Mouse (Mus musculus) hindbrain, postnatal 0 days (tissue): ENCODE measurements around the gene Gm28038. TPM values are rescaled to one million over a fixed set of nuclear protein-coding genes. Genes with fewer than 3 reads are reported as not detected.
A peak's percentile ranks its signal among the peaks of the same experiment; 100 is the strongest.

Source experiments
- ATAC-seq: fragments of 200-750 bp; cut with Nextera tagmentation; 2 replicates; pipeline ENCODE4 v1.8.0; 2017; ENCODE audit warnings: mild to moderate bottlenecking, moderate TSS enrichment, moderate library complexity
- DNase-seq: peaks from one replicate; pipeline ENCODE4 v3.0.0-alpha.2; 2015; ENCODE audit warnings: low spot score
- H3K27ac ChIP-seq: fragments of 300-500 bp; sonication (generic); 2 replicates; pipeline ENCODE4 v1.5.1; 2014; ENCODE audit warnings: mild to moderate bottlenecking
- H3K27me3 ChIP-seq: fragments of 300-500 bp; sonication (generic); 2 replicates; pipeline ENCODE4 v1.6.1; 2014; ENCODE audit warnings: low read length, mixed read lengths; ENCODE audit not compliant: insufficient read depth
- H3K36me3 ChIP-seq: fragments of 300-500 bp; sonication (generic); 2 replicates; pipeline ENCODE4 v1.6.1; 2014; ENCODE audit warnings: low read length, mixed read lengths; ENCODE audit not compliant: insufficient read depth
- H3K4me1 ChIP-seq: fragments of 300-500 bp; sonication (generic); 2 replicates; pipeline ENCODE4 v1.6.1; 2014; ENCODE audit warnings: antibody characterized with exemption, low read length, mixed read lengths; ENCODE audit not compliant: insufficient read depth
- H3K4me2 ChIP-seq: fragments of 300-500 bp; sonication (generic); 2 replicates; pipeline ENCODE4 v1.6.1; 2014; ENCODE audit warnings: low read depth, mild to moderate bottlenecking, low read length, moderate library complexity, mixed read lengths
- H3K4me3 ChIP-seq: fragments of 300-500 bp; sonication (generic); 2 replicates; pipeline ENCODE4 v1.5.1; 2014; ENCODE audit warnings: low read length
- H3K9ac ChIP-seq: fragments of 300-500 bp; sonication (generic); replicated peaks from 2 replicates; pipeline ENCODE4 v1.6.1; 2014; ENCODE audit warnings: mild to moderate bottlenecking, low read length, moderate library complexity, mixed read lengths
- H3K9me3 ChIP-seq: fragments of 300-500 bp; sonication (generic); 2 replicates; pipeline ENCODE4 v1.6.1; 2016; ENCODE audit warnings: low read length, mixed read lengths
- CTCF ChIP-seq: IDR thresholded peaks from 2 replicates; pipeline ENCODE4 v1.5.1; 2016; ENCODE audit warnings: antibody characterized with exemption, control low read depth, low read depth
- WGBS: fragments of 180-500 bp; shearing (Covaris S2); extraction: QIAGEN DNeasy Blood & Tissue Kit; methylation state at CpG from one replicate; pipeline ENCODE4 v1.1.7; 2014; 5-methylcytosine and 5-hydroxymethylcytosine counted together
- polyA plus RNA-seq: library from polyadenylated mRNA; unstranded; fragments of >200 nt; fragmentation: Nextera tagmentation; extraction: Ambion mirVana; gene quantifications from 2 replicates; pipeline ENCODE4 v1.2.1, GENCODE M21; 2015
- total RNA-seq: library from RNA; depleted of rRNA; stranded (reverse); fragments of >200 nt; gene quantifications from 2 replicates; pipeline ENCODE4 v1.2.3, GENCODE M21; 2014

Gene Gm28038
- total and polyA plus RNA-seq, 2 experiments from 2014 or later = not detected

DNA sequence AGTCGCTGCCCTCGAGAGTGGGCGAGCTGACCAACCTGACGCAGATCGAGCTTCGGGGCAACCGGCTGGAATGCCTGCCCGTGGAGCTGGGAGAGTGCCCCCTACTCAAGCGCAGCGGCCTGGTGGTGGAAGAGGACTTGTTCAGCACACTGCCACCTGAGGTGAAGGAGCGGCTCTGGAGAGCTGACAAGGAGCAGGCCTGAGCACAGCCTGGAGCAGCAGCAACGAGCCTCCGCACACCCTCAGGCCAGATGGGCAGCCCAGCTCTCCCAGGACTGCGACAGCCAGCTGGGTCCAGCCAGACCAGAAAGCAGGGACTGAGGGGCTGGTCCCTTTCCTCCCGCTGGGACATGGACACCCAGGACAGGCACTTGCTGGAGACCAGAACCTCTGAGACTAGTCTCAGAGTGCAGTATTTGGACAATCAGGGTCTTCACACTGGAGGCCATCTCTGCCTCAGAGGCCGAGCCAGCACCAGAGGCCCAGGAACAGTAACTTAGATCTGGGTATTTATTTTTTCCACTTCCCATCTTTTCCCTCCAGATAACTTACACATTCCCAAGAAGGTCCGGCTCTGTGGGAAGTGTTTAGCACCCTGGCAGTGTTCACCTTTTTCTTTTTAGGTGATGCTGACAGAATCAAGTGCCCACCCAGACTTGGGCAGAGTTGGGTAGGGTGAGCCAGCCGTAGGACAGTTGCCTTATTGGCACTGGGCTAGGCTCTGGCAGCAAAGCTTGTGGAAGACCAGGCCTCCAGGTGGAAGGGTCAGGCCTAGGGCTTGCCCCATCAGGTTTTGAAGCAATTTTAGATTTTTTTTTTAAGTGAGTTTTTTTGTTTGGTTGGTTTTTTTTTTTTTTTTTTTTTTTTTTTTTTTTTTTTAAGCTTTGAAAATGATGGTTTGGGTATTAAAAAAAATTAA, 18.7 kb upstream of the Gm28038 start:
- no peaks in the 10 kb centered on the region for H3K9me3 ChIP-seq
- DNase-seq (peak; percentile 18), ATAC-seq (no peak)
- H3K4me3 ChIP-seq = no peak overlapping the region
- no peak overlapping the region for H3K4me2 ChIP-seq
- peak overlapping the region; percentile 51 for H3K27ac ChIP-seq
- peak; percentile 13; the same call in 1 of the 2 replicates for TF ChIP-seq CTCF
- no peaks in the 10 kb centered on the region for H3K27me3 ChIP-seq
- H3K4me1 ChIP-seq = peaks cover 26% of the 10 kb centered on the region
- WGBS = 60% methylated on average over 18 of the region's 18 CpGs
- H3K36me3 ChIP-seq = peaks cover 34% of the 10 kb centered on the region; the same call in 1 of the 2 replicates
- no peak overlapping the region for H3K9ac ChIP-seq

DNA sequence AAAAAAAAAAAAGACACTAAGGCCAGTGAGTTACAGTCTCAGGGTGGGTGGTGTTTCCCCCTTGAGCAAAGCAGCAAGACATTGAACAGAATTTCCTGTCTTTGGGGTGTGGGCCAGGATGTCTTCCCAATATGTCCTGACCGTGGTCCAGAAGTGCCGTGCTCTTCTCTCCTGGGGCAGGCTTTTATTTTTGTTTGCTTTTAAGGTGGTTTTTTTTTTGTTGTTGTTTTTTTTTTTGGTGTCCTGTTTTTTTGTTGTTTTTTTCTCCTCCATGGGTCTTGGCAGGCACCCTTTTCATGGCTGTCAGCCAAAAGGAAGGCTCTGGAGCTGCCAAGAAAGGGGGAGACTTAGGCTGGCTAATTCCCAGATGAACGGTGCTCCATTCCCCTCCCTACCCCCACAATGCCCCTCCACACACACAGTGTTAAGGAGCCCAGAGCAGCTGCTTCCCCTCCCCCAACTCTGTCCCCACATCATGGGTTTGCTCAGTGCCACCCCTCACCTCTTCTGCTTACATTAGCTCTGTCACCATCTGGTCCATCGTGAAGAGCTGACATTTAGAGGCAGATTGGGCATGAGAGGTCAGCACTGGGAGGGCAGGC, 17.9 kb upstream of the Gm28038 start:
- DNase-seq (peak; percentile 91), ATAC-seq (peak; percentile 73)
- no peak for TF ChIP-seq CTCF
- Histone ChIP-seq H3K4me3 (no peak overlapping the region), H3K36me3 (peaks cover 29% of the 10 kb centered on the region; the same call in 1 of the 2 replicates), H3K4me1 (peaks cover 26% of the 10 kb centered on the region), H3K4me2 (no peak overlapping the region), H3K9ac (no peak overlapping the region), H3K27me3 (no peaks in the 10 kb centered on the region), H3K9me3 (no peaks in the 10 kb centered on the region), H3K27ac (peak overlapping the region; percentile 48; the same call in 1 of the 2 replicates)
- WGBS = 17% methylated on average over 4 of the region's 4 CpGs

GRCm38 (mm10) chr2:30263811-30264210, 17.0 kb upstream of the Gm28038 start:
- Histone ChIP-seq H3K27ac (peak overlapping the region; percentile 48; the same call in 1 of the 2 replicates), H3K4me3 (no peak overlapping the region), H3K9me3 (no peaks in the 10 kb centered on the region), H3K9ac (no peak overlapping the region), H3K27me3 (no peaks in the 10 kb centered on the region), H3K4me2 (no peak overlapping the region), H3K36me3 (peaks cover 29% of the 10 kb centered on the region; the same call in 1 of the 2 replicates), H3K4me1 (peaks cover 26% of the 10 kb centered on the region)
- DNase-seq (no peak), ATAC-seq (no peak)
- no peak for TF ChIP-seq CTCF
- WGBS = 86% methylated on average over 6 of the region's 6 CpGs

DNA sequence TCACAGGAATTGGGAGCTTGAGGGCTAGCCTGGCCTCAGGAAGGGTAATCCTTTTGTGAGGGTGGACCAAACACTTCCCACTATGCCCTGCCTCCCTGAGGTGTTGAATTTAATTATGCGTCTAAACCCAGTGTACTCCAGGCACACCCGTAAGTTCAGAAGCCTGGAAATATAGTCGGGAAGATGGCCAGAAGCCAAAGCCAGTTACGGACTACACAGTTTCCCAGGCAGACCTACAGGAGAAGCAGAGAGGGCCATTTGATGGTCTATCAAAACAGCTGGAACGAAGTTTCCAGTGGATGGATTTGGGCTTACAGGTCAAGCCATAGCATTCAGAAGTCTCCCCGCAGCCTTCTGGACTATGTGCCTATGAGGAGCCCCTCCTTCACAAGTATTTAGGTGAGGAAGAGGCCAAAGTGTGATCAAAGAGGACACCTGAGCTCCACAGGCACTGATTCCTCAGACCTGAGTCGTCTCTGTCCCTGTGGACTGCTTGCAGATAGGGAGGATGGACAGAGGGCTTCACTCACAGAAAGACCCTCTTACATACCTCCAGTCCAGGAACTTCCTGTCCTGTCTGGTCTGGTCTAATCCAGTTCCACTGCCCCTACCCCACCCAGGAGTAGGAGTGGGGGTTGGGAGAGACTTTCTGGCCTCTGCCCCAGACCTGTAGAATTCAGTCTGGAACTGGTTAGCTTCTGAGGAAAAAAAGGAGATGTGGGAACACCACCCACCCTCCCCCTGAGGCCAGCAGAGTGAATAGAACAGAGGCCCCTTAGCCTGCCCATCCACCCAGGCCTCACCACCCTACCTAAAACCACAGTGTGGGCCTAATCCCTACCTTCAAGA, 15.9 kb upstream of the Gm28038 start:
- Histone ChIP-seq H3K4me3 (no peak overlapping the region), H3K27ac (peak overlapping the region; percentile 86), H3K36me3 (peaks cover 22% of the 10 kb centered on the region; the same call in 1 of the 2 replicates), H3K9me3 (no peaks in the 10 kb centered on the region), H3K4me2 (no peak overlapping the region), H3K9ac (no peak overlapping the region), H3K27me3 (no peaks in the 10 kb centered on the region), H3K4me1 (peaks cover 26% of the 10 kb centered on the region)
- TF ChIP-seq CTCF = no peak
- DNase-seq (no peak), ATAC-seq (0 out of 2 replicates have a peak, but pooled peaks have one; percentile 18)
- WGBS = 49% methylated on average over 7 of the region's 7 CpGs

GRCm38 (mm10) chr2:30265767-30266253, 15.0 kb upstream of the Gm28038 start, which contains the start of gene Phyhd1:
TSS of gene Phyhd1 (plus strand) at chr2:30266203.
- Histone ChIP-seq H3K27me3 (no peaks in the 10 kb centered on the region), H3K36me3 (peaks cover 21% of the 10 kb centered on the region; the same call in 1 of the 2 replicates), H3K4me1 (peaks cover 26% of the 10 kb centered on the region), H3K4me2 (no peak within 1 kb of the TSS), H3K4me3 (no peak within 1 kb of the TSS), H3K27ac (peak within 1 kb of the TSS; percentile 86), H3K9ac (peak within 1 kb of the TSS; percentile 37; the same call in 1 of the 2 replicates), H3K9me3 (no peaks in the 10 kb centered on the region)
- WGBS = 21% methylated on average over 5 of the region's 5 CpGs
- peak; percentile 76 for ATAC-seq
- DNase-seq = peak; percentile 87
- TF ChIP-seq CTCF = 0 out of 2 replicates have a peak, but pooled peaks have one; percentile 13
